Mouse (Mus musculus): ENCODE measurements around the gene Mad1l1.

- TF ChIP-seq CTCF (IDR thresholded peaks at IDR 0.05; ENCODE audit: control insufficient read depth, insufficient read depth, low read length) (no peak), POLR2A (IDR thresholded peaks at IDR 0.05; ENCODE audit: borderline replicate concordance, control insufficient read depth, low read depth, low read length) (no peak)
These were observed 81.1 kb downstream of the Mad1l1 start for GRCm38 (mm10) chr5:140240235-140240634.

All from bone marrow, adult 2 months (tissue).